Mouse (Mus musculus) G1E (cell line): ENCODE results near the gene H60c. TPM values are rescaled to one million over a fixed set of nuclear protein-coding genes. Genes with fewer than 3 reads are reported as not detected.

Experiments used
- ATAC-seq: 2 replicates; pipeline ENCODE4 v1.8.0; 2016; ENCODE audit warnings: mild to moderate bottlenecking; ENCODE audit not compliant: insufficient number of reproducible peaks, poor library complexity, low FRiP score, severe bottlenecking; ENCODE audit errors: extremely low read depth
- DNase-seq: peaks from one replicate; pipeline ENCODE4 v3.0.0; 2012; ENCODE audit warnings: low spot score
- H3K27me3 ChIP-seq: 2 replicates; pipeline ENCODE4 v1.6.1; 2012; ENCODE audit warnings: mild to moderate bottlenecking, low read length, inconsistent platforms; ENCODE audit not compliant: insufficient read depth
- H3K36me3 ChIP-seq: replicated peaks from 2 replicates; pipeline ENCODE3; 2012; ENCODE audit warnings: mild to moderate bottlenecking, inconsistent platforms
- H3K4me1 ChIP-seq: 2 replicates; pipeline ENCODE4 v1.6.1; 2012; ENCODE audit warnings: low read depth, low read length, inconsistent platforms, mixed read lengths; ENCODE audit not compliant: insufficient read depth
- H3K4me3 ChIP-seq: 2 replicates; pipeline ENCODE4 v1.5.1; 2012; ENCODE audit warnings: low read depth, mild to moderate bottlenecking, inconsistent platforms, low read length, moderate library complexity, mixed read lengths
- H3K9me3 ChIP-seq: replicated peaks from 2 replicates; pipeline ENCODE4 v1.6.1; 2012; ENCODE audit warnings: inconsistent platforms
- CTCF ChIP-seq: IDR thresholded peaks from 2 replicates; pipeline ENCODE4 v1.5.1; 2012; ENCODE audit warnings: low read depth, low read length, inconsistent platforms, mixed read lengths
- GATA1 ChIP-seq: IDR thresholded peaks from 2 replicates; pipeline ENCODE4 v1.6.1; 2012; ENCODE audit warnings: borderline replicate concordance, low read length, inconsistent platforms, mixed read lengths
- GATA2 ChIP-seq: IDR thresholded peaks from 2 replicates; pipeline ENCODE4 v1.6.1; 2012; ENCODE audit warnings: low read depth, low read length, inconsistent platforms, borderline replicate concordance
- POLR2AphosphoS5 ChIP-seq: IDR thresholded peaks from 2 replicates; pipeline ENCODE4 v1.6.1; 2012; ENCODE audit warnings: low read depth, low read length, inconsistent platforms; ENCODE audit not compliant: insufficient replicate concordance
- TAL1 ChIP-seq: conservative IDR thresholded peaks from 2 replicates; pipeline ENCODE4 v1.6.1; 2012; ENCODE audit warnings: low read depth, low read length, inconsistent platforms, mixed read lengths
- polyA plus RNA-seq: library from polyadenylated mRNA; stranded (reverse); fragments of >175 nt; gene quantifications from 2 replicates; pipeline ENCODE4 v1.2.3, GENCODE M21; 2012
- total RNA-seq, 2 experiments: library from RNA; stranded (forward) in 1 of 2; stranded (reverse) in 1 of 2; fragments of 200-1000 nt in 1 of 2; fragments of >200 nt in 1 of 2; fragmentation: Nextera tagmentation in 1 of 2; gene quantifications; 2 replicates each; pipeline ENCODE4 v1.2.3; 2014 to 2017

The H60c gene
- total and polyA plus RNA-seq, 3 experiments: 0.22 TPM; not detected in 2

DNA sequence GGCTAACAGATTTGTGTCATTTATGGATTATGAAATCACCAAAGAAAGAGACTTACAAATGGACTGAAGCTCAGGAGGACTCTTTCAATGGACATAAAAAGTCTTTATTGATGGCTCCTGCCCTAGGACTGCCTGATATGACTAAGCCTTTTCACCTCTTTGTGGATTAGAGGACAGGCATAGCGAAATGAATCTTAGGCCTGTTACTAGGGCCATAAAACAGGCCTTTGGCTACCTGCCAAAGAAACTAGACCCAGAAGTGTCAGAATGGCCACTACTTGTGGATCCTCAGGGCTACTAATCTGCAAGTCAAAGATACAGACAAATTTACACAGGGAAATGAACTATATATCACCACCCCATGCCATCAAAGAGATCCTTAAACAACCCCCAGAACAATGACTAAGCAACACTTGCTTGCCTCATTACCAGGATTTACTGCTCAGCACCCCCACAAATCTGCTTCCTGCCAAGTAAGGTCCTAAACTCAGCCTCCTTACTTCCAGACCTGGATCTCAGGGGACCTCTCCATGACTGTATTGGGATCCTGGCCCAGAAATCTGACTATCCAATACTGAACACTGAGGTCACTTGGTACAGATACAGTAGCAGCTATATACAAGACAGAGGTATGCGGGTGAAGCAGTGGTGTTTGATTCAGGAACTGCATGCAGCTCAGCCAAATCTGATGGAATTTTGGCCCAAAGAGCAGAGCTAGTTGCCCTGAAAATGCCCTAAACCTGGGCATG is 39.0 kb downstream of the H60c start:
- H3K9me3 ChIP-seq: no peaks in the 10 kb centered on the region
- TF ChIP-seq GATA1 (no peak), GATA2 (no peak), POLR2AphosphoS5 (no peak), TAL1 (no peak), CTCF (no peak)
- ATAC-seq: no peak
- DNase-seq: no peak
- H3K27me3 ChIP-seq: no peaks in the 10 kb centered on the region
- no peak overlapping the region for H3K4me3 ChIP-seq
- H3K4me1 ChIP-seq: no peaks in the 10 kb centered on the region
- H3K36me3 ChIP-seq: no peaks in the 10 kb centered on the region

Other genes starting within 250 kb of the H60c start
- gene Ppp1r14c, start 98.3 kb upstream of the H60c start, total RNA-seq (2014; fragmentation: Nextera tagmentation): 0.49 TPM in 1 of 2 replicates, not detected in the other
- gene Ppp1r14c, start 98.3 kb upstream of the H60c start, total RNA-seq (2017): 0.16 TPM in 1 of 2 replicates, not detected in the other
- gene Ppp1r14c, start 98.3 kb upstream of the H60c start, polyA plus RNA-seq: not detected in 2 replicates